Mouse (Mus musculus) myocyte (in vitro differentiated cells): ENCODE results near the gene Kcna7.

Experiments used
- E2F4 ChIP-seq: IDR thresholded peaks from one replicate; pipeline ENCODE4 v1.6.1; 2011; ENCODE audit warnings: mild to moderate bottlenecking, control low read depth, moderate library complexity; ENCODE audit not compliant: insufficient read depth
- MAX ChIP-seq: IDR thresholded peaks from one replicate; pipeline ENCODE4 v1.6.1; 2011; ENCODE audit warnings: low read depth, mild to moderate bottlenecking, control low read depth
- MYOD1 ChIP-seq, 3 experiments: IDR thresholded peaks; one replicate each; pipeline ENCODE4 v1.6.1; 2011; ENCODE audit warnings: control low read depth in 2 of 3, low read depth in 2 of 3, mild to moderate bottlenecking in 2 of 3, moderate library complexity in 1 of 3; ENCODE audit not compliant: insufficient read length in 2 of 3, control insufficient read depth in 1 of 3
- MYOG ChIP-seq, 3 experiments: IDR thresholded peaks; one replicate each; pipeline ENCODE4 v1.6.1; 2011; ENCODE audit warnings: control low read depth in 2 of 3, low read depth in 2 of 3, mild to moderate bottlenecking in 2 of 3; ENCODE audit not compliant: insufficient read length in 2 of 3, control insufficient read depth in 1 of 3, insufficient read depth in 1 of 3
- POLR2A ChIP-seq: IDR thresholded peaks from one replicate; pipeline ENCODE4 v1.6.1; 2011; ENCODE audit warnings: low read depth, mild to moderate bottlenecking, control low read depth, moderate library complexity; ENCODE audit not compliant: insufficient read length
- POLR2AphosphoS2 ChIP-seq: IDR thresholded peaks from one replicate; pipeline ENCODE4 v1.6.1; 2011; ENCODE audit warnings: low read depth, control low read depth; ENCODE audit not compliant: insufficient read length
- REST ChIP-seq: IDR thresholded peaks from one replicate; pipeline ENCODE4 v1.6.1; 2011; ENCODE audit warnings: mild to moderate bottlenecking, control low read depth, moderate library complexity; ENCODE audit not compliant: insufficient read depth, insufficient read length
- SRF ChIP-seq: IDR thresholded peaks from one replicate; pipeline ENCODE4 v1.6.1; 2011; ENCODE audit warnings: low read depth; ENCODE audit not compliant: control insufficient read depth, insufficient read length
- TCF12 ChIP-seq: IDR thresholded peaks from one replicate; pipeline ENCODE4 v1.6.1; 2011; ENCODE audit warnings: mild to moderate bottlenecking, control low read depth; ENCODE audit not compliant: poor library complexity, insufficient read depth, severe bottlenecking
- USF1 ChIP-seq: IDR thresholded peaks from one replicate; pipeline ENCODE4 v1.6.1; 2011; ENCODE audit warnings: low read depth, mild to moderate bottlenecking, control low read depth, moderate library complexity

GRCm38 (mm10) chr7:45395129-45395541 is 10.3 kb upstream of the Kcna7 start:
- TF ChIP-seq MYOG (IDR thresholded peaks at IDR 0.05; ENCODE audit: control insufficient read depth in 1 of 3, insufficient read depth in 1 of 3, insufficient read length in 2 of 3, low read depth in 2 of 3) (no peak), POLR2A (no peak), MYOD1 (IDR thresholded peaks at IDR 0.05; ENCODE audit: control insufficient read depth in 1 of 3, insufficient read length in 2 of 3, low read depth in 2 of 3) (no peak), TCF12 (no peak), MAX (no peak), POLR2AphosphoS2 (no peak), REST (no peak), E2F4 (no peak), USF1 (no peak), SRF (no peak)
